Mouse (Mus musculus) hindbrain, embryonic 16.5 days (tissue): ENCODE measurements around the gene Grin2d. TPM values are rescaled to one million over a fixed set of nuclear protein-coding genes. Genes with fewer than 3 reads are reported as not detected.

ENCODE experiments used
- ATAC-seq: fragments of 200-750 bp; cut with Nextera tagmentation; 2 replicates; pipeline ENCODE4 v1.8.0; 2017; ENCODE audit warnings: moderate TSS enrichment, moderate library complexity
- H3K27ac ChIP-seq: fragments of 300-500 bp; sonication (generic); 2 replicates; pipeline ENCODE4 v1.5.1; 2014; ENCODE audit warnings: low read depth, mild to moderate bottlenecking, control low read depth, low read length, moderate library complexity
- H3K27me3 ChIP-seq: fragments of 300-500 bp; sonication (generic); replicated peaks from 2 replicates; pipeline ENCODE4 v1.6.1; 2014; ENCODE audit warnings: low read length; ENCODE audit not compliant: control insufficient read depth, insufficient read depth
- H3K36me3 ChIP-seq: fragments of 300-500 bp; sonication (generic); 2 replicates; pipeline ENCODE4 v1.6.1; 2014; ENCODE audit warnings: mild to moderate bottlenecking, low read length, moderate library complexity, mixed read lengths; ENCODE audit not compliant: control insufficient read depth, insufficient read depth
- H3K4me1 ChIP-seq: fragments of 300-500 bp; sonication (generic); 2 replicates; pipeline ENCODE4 v1.6.1; 2014; ENCODE audit warnings: low read depth, low read length; ENCODE audit not compliant: control insufficient read depth, insufficient read depth
- H3K4me2 ChIP-seq: fragments of 300-500 bp; sonication (generic); 2 replicates; pipeline ENCODE4 v1.6.1; 2014; ENCODE audit warnings: mild to moderate bottlenecking, low read length, control low read depth, moderate library complexity
- H3K4me3 ChIP-seq: fragments of 300-500 bp; sonication (generic); 2 replicates; pipeline ENCODE4 v1.5.1; 2014; ENCODE audit warnings: mild to moderate bottlenecking, low read length, control low read depth, moderate library complexity
- H3K9ac ChIP-seq: fragments of 300-500 bp; sonication (generic); 2 replicates; pipeline ENCODE4 v1.6.1; 2014; ENCODE audit warnings: low read depth, mild to moderate bottlenecking, control low read depth, low read length, moderate library complexity
- H3K9me3 ChIP-seq: fragments of 300-500 bp; sonication (generic); 2 replicates; pipeline ENCODE4 v1.6.1; 2014; ENCODE audit warnings: mild to moderate bottlenecking, low read length, moderate library complexity; ENCODE audit not compliant: control insufficient read depth
- WGBS: fragments of 180-500 bp; shearing (Covaris S2); extraction: QIAGEN DNeasy Blood & Tissue Kit; methylation state at CpG from one replicate; pipeline ENCODE4 v1.1.7; 2014; 5-methylcytosine and 5-hydroxymethylcytosine counted together
- polyA plus RNA-seq: library from polyadenylated mRNA; unstranded; fragments of >200 nt; fragmentation: Nextera tagmentation; extraction: Ambion mirVana; gene quantifications from 2 replicates; pipeline ENCODE4 v1.2.1, GENCODE M21; 2015

Gene Grin2d
- polyA plus RNA-seq, 1 experiment from 2014 or later = 3.4 TPM

GRCm38 (mm10) chr7:45865925-45866910 lies 12.0 kb downstream of the Grin2d start:
- Histone ChIP-seq H3K9ac (peak overlapping the region; percentile 89), H3K9me3 (no peaks in the 10 kb centered on the region), H3K27ac (peak overlapping the region; percentile 71), H3K4me2 (peak overlapping the region; percentile 79), H3K4me3 (peak overlapping the region; percentile 72), H3K4me1 (peaks cover 36% of the 10 kb centered on the region), H3K27me3 (no peaks in the 10 kb centered on the region), H3K36me3 (no peaks in the 10 kb centered on the region; the same call in 1 of the 2 replicates)
- 1% methylated on average over 82 of the region's 117 CpGs for WGBS
- ATAC-seq = peak; percentile 45

GRCm38 (mm10) chr7:45864435-45864834 lies 13.7 kb downstream of the Grin2d start:
- Histone ChIP-seq H3K4me3 (no peak overlapping the region), H3K27me3 (no peaks in the 10 kb centered on the region; the same call in 1 of the 2 replicates), H3K4me1 (peaks cover 22% of the 10 kb centered on the region), H3K9me3 (no peaks in the 10 kb centered on the region), H3K36me3 (no peaks in the 10 kb centered on the region; the same call in 1 of the 2 replicates), H3K9ac (no peak overlapping the region), H3K27ac (no peak overlapping the region), H3K4me2 (no peak overlapping the region)
- WGBS = 60% methylated on average over 3 of the region's 3 CpGs
- ATAC-seq = no peak

GRCm38 (mm10) chr7:45862804-45863203 lies 15.4 kb downstream of the Grin2d start:
- Histone ChIP-seq H3K27ac (no peak overlapping the region), H3K4me2 (no peak overlapping the region), H3K4me1 (peaks cover 12% of the 10 kb centered on the region), H3K36me3 (no peaks in the 10 kb centered on the region; the same call in 1 of the 2 replicates), H3K27me3 (peaks cover 8% of the 10 kb centered on the region), H3K9me3 (no peaks in the 10 kb centered on the region), H3K9ac (no peak overlapping the region), H3K4me3 (no peak overlapping the region)
- no peak for ATAC-seq
- 87% methylated on average over 7 of the region's 7 CpGs for WGBS

- 71% methylated on average over 4 of the region's 4 CpGs for WGBS
- H3K27ac ChIP-seq = no peak overlapping the region
- no peaks in the 10 kb centered on the region for H3K9me3 ChIP-seq
- H3K36me3 ChIP-seq = no peaks in the 10 kb centered on the region; the same call in 1 of the 2 replicates
- no peak for ATAC-seq
- H3K4me1 ChIP-seq = peaks cover 8% of the 10 kb centered on the region
- H3K27me3 ChIP-seq = peaks cover 17% of the 10 kb centered on the region
- no peak overlapping the region for H3K4me3 ChIP-seq
- H3K4me2 ChIP-seq = no peak overlapping the region
- H3K9ac ChIP-seq = no peak overlapping the region
Observed at GRCm38 (mm10) chr7:45859008-45859407, 19.2 kb downstream of the Grin2d start.

- Histone ChIP-seq H3K4me2 (peak overlapping the region; percentile 52), H3K36me3 (no peaks in the 10 kb centered on the region; the same call in 1 of the 2 replicates), H3K27ac (no peak overlapping the region), H3K9me3 (no peaks in the 10 kb centered on the region), H3K4me1 (peaks cover 8% of the 10 kb centered on the region), H3K27me3 (peaks cover 17% of the 10 kb centered on the region), H3K4me3 (peak overlapping the region; percentile 29), H3K9ac (peak overlapping the region; percentile 15; the same call in 1 of the 2 replicates)
- peak; percentile 46; the same call in 1 of the 2 replicates for ATAC-seq
- 6% methylated on average over 30 of the region's 30 CpGs for WGBS
Observed at GRCm38 (mm10) chr7:45856950-45857901, 21.0 kb downstream of the Grin2d start.

- Histone ChIP-seq H3K36me3 (no peaks in the 10 kb centered on the region; the same call in 1 of the 2 replicates), H3K4me1 (peaks cover 8% of the 10 kb centered on the region), H3K27ac (no peak overlapping the region), H3K9me3 (no peaks in the 10 kb centered on the region), H3K4me3 (no peak overlapping the region), H3K9ac (no peak overlapping the region), H3K27me3 (peaks cover 9% of the 10 kb centered on the region), H3K4me2 (no peak overlapping the region)
- WGBS = 84% methylated on average over 12 of the region's 12 CpGs
- no peak for ATAC-seq
Observed at GRCm38 (mm10) chr7:45853089-45853488, 25.1 kb downstream of the Grin2d start.

- no peak for ATAC-seq
- Histone ChIP-seq H3K9ac (no peak overlapping the region), H3K4me1 (no peaks in the 10 kb centered on the region), H3K9me3 (no peaks in the 10 kb centered on the region), H3K27ac (no peak overlapping the region), H3K27me3 (no peaks in the 10 kb centered on the region; the same call in 1 of the 2 replicates), H3K4me3 (no peak overlapping the region), H3K36me3 (no peaks in the 10 kb centered on the region; the same call in 1 of the 2 replicates), H3K4me2 (no peak overlapping the region)
- WGBS = 70% methylated on average over 3 of the region's 3 CpGs
Observed at GRCm38 (mm10) chr7:45850661-45851060, 27.5 kb downstream of the Grin2d start.

- 13% methylated on average over 6 of the region's 6 CpGs for WGBS
- Histone ChIP-seq H3K9me3 (no peaks in the 10 kb centered on the region), H3K4me3 (no peak overlapping the region), H3K4me2 (no peak overlapping the region), H3K4me1 (no peaks in the 10 kb centered on the region), H3K27me3 (no peaks in the 10 kb centered on the region; the same call in 1 of the 2 replicates), H3K27ac (no peak overlapping the region), H3K9ac (peak overlapping the region; percentile 17; the same call in 1 of the 2 replicates), H3K36me3 (no peaks in the 10 kb centered on the region; the same call in 1 of the 2 replicates)
- no peak for ATAC-seq
Observed at GRCm38 (mm10) chr7:45848447-45849027, 29.6 kb downstream of the Grin2d start.
